Mouse (Mus musculus) T-helper 17 cell (primary cell): Measurements from ENCODE around the gene Lrrc71.

Source experiments
- in situ Hi-C, 2 experiments: fragments of 300-600 bp; cut with MboI, MseI; formaldehyde crosslinking; loops; 1 replicate in 1 of 2; 2 replicates in 1 of 2; pipeline ENCODE4 v1.15.1; 2025; ENCODE audit warnings: high pct_unique_total_duplicates in 2 of 2

Gene Lrrc71

DNA sequence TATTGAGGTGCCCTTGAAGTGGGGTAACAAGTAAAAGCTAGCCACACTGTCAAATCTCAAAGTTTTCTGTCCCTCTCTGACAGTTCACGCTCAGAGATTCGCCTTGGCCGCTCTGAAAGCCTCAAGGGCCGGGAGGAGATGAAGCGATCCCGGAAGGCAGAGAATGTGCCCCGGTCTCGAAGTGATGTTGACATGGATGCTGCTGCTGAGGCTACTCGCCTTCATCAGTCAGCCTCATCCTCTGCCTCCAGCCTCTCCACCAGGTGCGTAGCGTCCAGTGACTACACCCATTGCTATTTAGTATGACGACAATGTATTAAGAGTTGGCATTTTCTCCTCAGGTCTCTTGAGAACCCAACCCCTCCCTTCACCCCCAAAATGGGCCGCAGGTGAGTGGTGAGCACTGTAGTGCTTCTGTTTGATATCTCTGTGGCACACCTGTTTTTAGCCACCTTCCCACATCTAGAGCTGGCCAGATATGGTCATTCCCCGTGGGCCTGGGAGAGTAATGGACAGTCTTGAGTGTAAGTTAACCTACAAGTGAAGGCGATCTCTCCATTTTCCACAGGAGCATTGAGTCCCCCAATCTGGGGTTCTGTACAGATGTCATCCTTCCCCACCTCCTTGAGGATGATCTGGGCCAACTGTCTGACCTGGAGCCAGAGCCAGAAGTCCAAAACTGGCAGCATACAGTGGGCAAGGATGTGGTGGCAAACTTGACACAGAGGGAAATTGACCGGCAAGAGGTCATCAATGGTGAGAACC is 22.8 kb downstream of the Lrrc71 start:
- in situ Hi-C loops = no loop called here

DNA sequence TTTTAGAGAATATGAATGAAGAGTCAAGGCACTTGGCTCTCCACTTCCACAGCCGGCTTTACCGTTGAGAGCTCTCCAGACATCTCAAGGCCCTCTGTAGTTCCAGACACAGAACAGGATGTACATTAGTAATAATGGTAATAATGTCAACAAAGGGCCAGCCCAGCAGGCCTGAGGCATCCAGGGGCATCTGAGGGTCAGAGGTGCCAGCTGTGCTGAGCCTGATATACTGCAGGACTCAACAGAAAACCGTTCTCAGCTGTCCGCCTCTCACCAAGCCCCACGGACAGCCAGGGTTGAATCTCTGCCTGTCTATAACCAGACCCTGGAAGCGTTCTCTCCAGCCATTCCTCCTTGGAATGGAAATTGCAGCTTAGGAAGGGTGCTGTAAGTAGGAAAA is 23.9 kb downstream of the Lrrc71 start:
- in situ Hi-C loops = no loop called here

DNA sequence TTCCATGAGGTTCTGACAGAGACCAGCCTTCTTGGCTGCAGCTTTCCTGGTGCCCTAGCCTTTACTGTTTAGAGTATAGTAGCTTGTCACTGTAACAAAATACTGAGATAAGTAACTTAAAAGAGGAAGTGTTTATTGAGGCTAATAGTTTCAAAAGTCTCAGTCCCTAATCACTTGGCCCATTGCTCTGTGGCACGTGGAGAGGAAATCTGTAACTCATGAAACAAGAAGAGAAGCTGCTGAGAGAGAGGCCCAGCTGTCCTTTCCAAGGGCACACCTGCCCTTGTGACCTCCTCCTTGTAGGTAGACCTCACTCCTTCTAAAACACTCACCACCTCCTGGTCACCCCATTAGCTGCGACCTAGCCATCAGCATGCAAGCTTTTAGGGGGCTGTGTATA is 29.9 kb downstream of the Lrrc71 start:
- in situ Hi-C loops = no loop called here
